Mouse (Mus musculus) midbrain, postnatal 0 days (tissue): ENCODE results near the gene Xrcc3. TPM values are rescaled to one million over a fixed set of nuclear protein-coding genes. Genes with fewer than 3 reads are reported as not detected.

Experiments used
- ATAC-seq: fragments of 200-750 bp; cut with Nextera tagmentation; 2 replicates; pipeline ENCODE4 v1.8.0; 2017; ENCODE audit warnings: moderate number of reproducible peaks, mild to moderate bottlenecking, moderate TSS enrichment, moderate library complexity; ENCODE audit not compliant: low FRiP score
- DNase-seq: peaks from one replicate; pipeline ENCODE4 v3.0.0-alpha.2; 2015; ENCODE audit warnings: low spot score
- H3K27ac ChIP-seq: fragments of 300-500 bp; sonication (generic); 2 replicates; pipeline ENCODE4 v1.5.1; 2014; ENCODE audit warnings: low read depth, mild to moderate bottlenecking, low read length, mixed read lengths
- H3K27me3 ChIP-seq: fragments of 300-500 bp; sonication (generic); 2 replicates; pipeline ENCODE4 v1.6.1; 2014; ENCODE audit warnings: low read length, control low read depth, mixed read lengths; ENCODE audit not compliant: insufficient read depth
- H3K36me3 ChIP-seq: fragments of 300-500 bp; sonication (generic); 2 replicates; pipeline ENCODE4 v1.6.1; 2014; ENCODE audit warnings: low read length, control low read depth, mixed read lengths; ENCODE audit not compliant: insufficient read depth
- H3K4me1 ChIP-seq: fragments of 300-500 bp; sonication (generic); 2 replicates; pipeline ENCODE4 v1.6.1; 2014; ENCODE audit warnings: mild to moderate bottlenecking, control low read depth, antibody characterized with exemption, low read length, mixed read lengths; ENCODE audit not compliant: insufficient read depth
- H3K4me2 ChIP-seq: fragments of 300-500 bp; sonication (generic); 2 replicates; pipeline ENCODE4 v1.6.1; 2014; ENCODE audit warnings: low read depth, mild to moderate bottlenecking, low read length, mixed read lengths; ENCODE audit not compliant: poor library complexity, severe bottlenecking
- H3K4me3 ChIP-seq: fragments of 300-500 bp; sonication (generic); 2 replicates; pipeline ENCODE4 v1.5.1; 2014; ENCODE audit warnings: low read depth, mild to moderate bottlenecking, low read length, moderate library complexity
- H3K9ac ChIP-seq: fragments of 300-500 bp; sonication (generic); replicated peaks from 2 replicates; pipeline ENCODE4 v1.6.1; 2014; ENCODE audit warnings: mild to moderate bottlenecking, low read length, moderate library complexity, mixed read lengths; ENCODE audit not compliant: poor library complexity, severe bottlenecking
- H3K9me3 ChIP-seq: fragments of 300-500 bp; sonication (generic); 2 replicates; pipeline ENCODE4 v1.6.1; 2016; ENCODE audit warnings: low read length, control low read depth
- CTCF ChIP-seq: IDR thresholded peaks from 2 replicates; pipeline ENCODE4 v1.5.1; 2016; ENCODE audit warnings: antibody characterized with exemption, mild to moderate bottlenecking
- WGBS: fragments of 180-500 bp; shearing (Covaris S2); extraction: QIAGEN DNeasy Blood & Tissue Kit; methylation state at CpG from one replicate; pipeline ENCODE4 v1.1.7; 2014; 5-methylcytosine and 5-hydroxymethylcytosine counted together
- polyA plus RNA-seq: library from polyadenylated mRNA; unstranded; fragments of >200 nt; fragmentation: Nextera tagmentation; extraction: Ambion mirVana; gene quantifications from 2 replicates; pipeline ENCODE4 v1.2.1, GENCODE M21; 2015
- total RNA-seq: library from RNA; depleted of rRNA; stranded (reverse); fragments of >200 nt; gene quantifications from 2 replicates; pipeline ENCODE4 v1.2.3, GENCODE M21; 2014

Gene Xrcc3
- total and polyA plus RNA-seq, 2 experiments from 2014 or later, result 1.7 to 4.1 TPM

DNA sequence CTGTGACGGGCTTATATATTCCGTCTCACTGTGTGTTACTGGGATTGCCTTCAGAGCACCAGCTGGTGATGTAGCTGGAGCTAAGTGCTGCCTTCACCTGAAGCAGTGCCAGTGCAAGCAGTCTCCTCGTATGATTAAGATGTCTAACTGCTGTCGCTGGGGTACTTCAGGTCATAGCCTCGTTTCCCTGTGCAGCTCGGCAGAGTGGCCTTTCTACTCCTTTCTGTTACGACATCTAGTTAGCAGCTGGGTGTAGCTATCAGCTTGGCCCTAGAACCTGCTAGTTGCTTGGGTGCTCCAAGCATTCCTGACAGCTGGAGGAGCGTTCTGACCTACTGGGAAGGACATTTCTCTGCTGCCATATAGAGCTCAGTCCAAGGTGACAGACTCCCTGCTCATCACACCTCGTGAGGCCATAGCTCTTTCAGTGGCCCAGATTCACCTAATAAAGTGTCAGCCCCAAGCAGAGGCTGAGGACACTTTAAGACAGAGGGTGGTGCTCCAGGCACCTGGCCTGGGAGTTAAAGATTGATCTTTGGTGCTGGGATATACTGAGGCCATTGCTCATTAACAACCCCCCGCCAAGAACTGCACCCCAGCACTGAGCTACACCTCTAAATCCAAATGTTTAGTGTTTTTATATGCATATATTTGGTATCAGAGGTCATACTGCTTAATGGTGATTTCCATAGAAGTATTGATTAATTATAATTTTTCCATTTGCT is 13.1 kb downstream of the Xrcc3 start:
- H3K27ac ChIP-seq, result no peak overlapping the region
- DNase-seq (no peak), ATAC-seq (no peak)
- H3K9ac ChIP-seq, result no peak overlapping the region
- no peaks in the 10 kb centered on the region for H3K9me3 ChIP-seq
- H3K4me1 ChIP-seq, result no peaks in the 10 kb centered on the region
- peaks cover 33% of the 10 kb centered on the region for H3K36me3 ChIP-seq
- H3K4me2 ChIP-seq, result no peak overlapping the region
- no peak overlapping the region for H3K4me3 ChIP-seq
- 85% methylated on average over 10 of the region's 10 CpGs for WGBS
- H3K27me3 ChIP-seq, result no peaks in the 10 kb centered on the region
- TF ChIP-seq CTCF, result no peak

GRCm38 (mm10) chr12:111798493-111798892 is 15.2 kb downstream of the Xrcc3 start:
- no peak for TF ChIP-seq CTCF

GRCm38 (mm10) chr12:111797251-111797650 is 16.4 kb downstream of the Xrcc3 start:
- ATAC-seq, result no peak
- H3K4me1 ChIP-seq, result no peaks in the 10 kb centered on the region
- H3K4me2 ChIP-seq, result no peak overlapping the region
- TF ChIP-seq CTCF, result no peak
- peaks cover 44% of the 10 kb centered on the region for H3K36me3 ChIP-seq
- H3K27me3 ChIP-seq, result no peaks in the 10 kb centered on the region
- no peak overlapping the region for H3K4me3 ChIP-seq
- DNase-seq, result no peak
- no peak overlapping the region for H3K9ac ChIP-seq
- no peaks in the 10 kb centered on the region for H3K9me3 ChIP-seq
- H3K27ac ChIP-seq, result no peak overlapping the region
- WGBS, result 84% methylated on average over 8 of the region's 8 CpGs

More at GRCm38 (mm10) chr12:111798493-111798892, 15.2 kb downstream of the Xrcc3 start:
- Histone ChIP-seq H3K27ac (no peak overlapping the region), H3K9ac (no peak overlapping the region), H3K4me2 (no peak overlapping the region), H3K36me3 (peaks cover 45% of the 10 kb centered on the region), H3K27me3 (no peaks in the 10 kb centered on the region), H3K9me3 (no peaks in the 10 kb centered on the region), H3K4me3 (no peak overlapping the region), H3K4me1 (no peaks in the 10 kb centered on the region)
- ATAC-seq, result no peak
- WGBS, result 95% methylated on average over 13 of the region's 13 CpGs
- no peak for DNase-seq

- Histone ChIP-seq H3K9me3 (no peaks in the 10 kb centered on the region), H3K4me3 (no peak overlapping the region), H3K4me2 (no peak overlapping the region), H3K27ac (no peak overlapping the region), H3K9ac (no peak overlapping the region), H3K36me3 (peaks cover 42% of the 10 kb centered on the region), H3K4me1 (no peaks in the 10 kb centered on the region), H3K27me3 (no peaks in the 10 kb centered on the region)
- ATAC-seq (no peak), DNase-seq (no peak)
- 92% methylated on average over 28 of the region's 28 CpGs for WGBS
- no peak for TF ChIP-seq CTCF
These were observed 18.3 kb downstream of the Xrcc3 start for GRCm38 (mm10) chr12:111795180-111795895.

DNA sequence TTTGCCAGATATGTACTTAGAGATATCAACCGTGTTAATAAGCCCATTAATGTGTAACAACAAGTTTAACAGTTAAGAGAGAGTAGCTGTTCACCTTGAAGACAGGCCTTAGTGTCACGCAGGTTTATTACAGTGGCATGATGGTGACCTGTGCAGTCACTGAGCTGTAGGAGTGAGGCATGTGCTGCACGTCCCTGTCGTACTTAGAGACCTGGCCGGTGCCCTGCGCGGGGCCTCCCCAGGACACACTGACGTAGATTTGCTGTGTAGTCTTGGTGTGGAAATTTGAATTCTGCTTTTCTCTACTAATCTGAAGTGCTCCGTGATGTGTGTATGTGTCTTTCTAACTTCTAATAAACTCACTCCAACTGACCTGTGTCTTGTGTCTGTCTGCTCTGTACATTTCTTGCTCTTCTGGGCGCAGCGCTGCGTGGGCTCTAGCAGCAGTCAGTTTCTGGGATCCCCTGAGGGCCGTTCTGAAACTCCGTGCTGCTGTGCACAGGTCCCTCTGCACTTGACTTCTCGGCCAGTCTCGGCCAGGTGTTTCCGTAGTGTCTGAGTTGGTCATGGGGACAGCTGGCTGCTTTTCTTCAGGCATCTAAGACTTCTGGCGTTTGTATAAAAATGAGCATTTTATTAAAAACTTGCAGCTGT is 19.0 kb downstream of the Xrcc3 start:
- peaks cover 49% of the 10 kb centered on the region for H3K36me3 ChIP-seq
- H3K27me3 ChIP-seq, result no peaks in the 10 kb centered on the region
- no peak for TF ChIP-seq CTCF
- no peak overlapping the region for H3K9ac ChIP-seq
- H3K4me3 ChIP-seq, result no peak overlapping the region
- H3K4me1 ChIP-seq, result no peaks in the 10 kb centered on the region
- no peak overlapping the region for H3K4me2 ChIP-seq
- no peak overlapping the region for H3K27ac ChIP-seq
- no peak for DNase-seq
- WGBS, result 94% methylated on average over 18 of the region's 18 CpGs
- ATAC-seq, result no peak
- no peaks in the 10 kb centered on the region for H3K9me3 ChIP-seq

DNA sequence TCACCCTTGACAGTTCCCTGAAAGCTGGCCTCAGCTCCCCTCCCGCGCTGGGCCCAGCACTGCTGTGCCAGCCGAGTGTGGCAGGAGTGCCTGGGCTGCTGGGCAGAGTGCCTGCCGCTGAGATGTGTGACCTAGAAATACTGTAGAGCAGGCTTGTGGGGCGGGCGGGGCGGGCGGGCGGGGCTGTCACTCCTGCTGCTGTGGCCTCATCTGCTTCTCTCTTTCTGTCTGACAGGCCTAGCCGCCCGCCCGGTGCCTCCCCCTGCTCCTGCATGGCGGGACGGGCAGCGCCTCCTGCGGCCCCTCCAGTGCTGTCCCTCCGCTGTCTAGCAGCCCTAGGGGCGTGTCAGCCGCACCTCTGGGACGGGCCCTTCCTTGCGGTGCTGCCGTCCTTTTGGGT is 19.6 kb downstream of the Xrcc3 start:
- Histone ChIP-seq H3K27me3 (no peaks in the 10 kb centered on the region), H3K36me3 (peaks cover 52% of the 10 kb centered on the region), H3K27ac (no peak overlapping the region), H3K9me3 (no peaks in the 10 kb centered on the region), H3K9ac (no peak overlapping the region), H3K4me3 (no peak overlapping the region), H3K4me2 (no peak overlapping the region), H3K4me1 (no peaks in the 10 kb centered on the region)
- ATAC-seq (no peak), DNase-seq (no peak)
- WGBS, result 84% methylated on average over 20 of the region's 22 CpGs
- TF ChIP-seq CTCF, result no peak
